Mouse (Mus musculus) hindbrain, embryonic 15.5 days (tissue): ENCODE results near the gene Zbtb48. TPM values are rescaled to one million over a fixed set of nuclear protein-coding genes. Genes with fewer than 3 reads are reported as not detected.
A peak's percentile ranks its signal among the peaks of the same experiment; 100 is the strongest.

Experiments used
- ATAC-seq: fragments of 200-750 bp; cut with Nextera tagmentation; 2 replicates; pipeline ENCODE4 v1.8.0; 2017; ENCODE audit warnings: low read depth, moderate number of reproducible peaks, moderate TSS enrichment; ENCODE audit not compliant: low FRiP score
- H3K27ac ChIP-seq: fragments of 300-500 bp; sonication (generic); replicated peaks from 2 replicates; pipeline ENCODE4 v1.5.1; 2015; ENCODE audit warnings: mild to moderate bottlenecking, inconsistent platforms
- H3K27me3 ChIP-seq: fragments of 300-500 bp; sonication (generic); 2 replicates; pipeline ENCODE4 v1.6.1; 2015; ENCODE audit warnings: control low read depth, inconsistent platforms
- H3K36me3 ChIP-seq: fragments of 300-500 bp; sonication (generic); 2 replicates; pipeline ENCODE4 v1.6.1; 2015; ENCODE audit warnings: control low read depth, inconsistent platforms
- H3K4me1 ChIP-seq: fragments of 300-500 bp; sonication (generic); replicated peaks from 2 replicates; pipeline ENCODE4 v1.6.1; 2015; ENCODE audit warnings: control low read depth, inconsistent platforms
- H3K4me2 ChIP-seq: fragments of 300-500 bp; sonication (generic); 2 replicates; pipeline ENCODE4 v1.6.1; 2015; ENCODE audit warnings: moderate library complexity, mild to moderate bottlenecking, inconsistent platforms
- H3K4me3 ChIP-seq: fragments of 300-500 bp; sonication (generic); 2 replicates; pipeline ENCODE4 v1.5.1; 2015; ENCODE audit warnings: mild to moderate bottlenecking, inconsistent platforms
- H3K9ac ChIP-seq: fragments of 300-500 bp; sonication (generic); 2 replicates; pipeline ENCODE4 v1.6.1; 2015; ENCODE audit warnings: inconsistent platforms
- H3K9me3 ChIP-seq: fragments of 300-500 bp; sonication (generic); 2 replicates; pipeline ENCODE4 v1.6.1; 2016; ENCODE audit warnings: control low read depth, inconsistent platforms
- WGBS: fragments of 180-500 bp; shearing (Covaris S2); methylation state at CpG from one replicate; pipeline ENCODE4 v1.1.7; 2015; 5-methylcytosine and 5-hydroxymethylcytosine counted together
- polyA plus RNA-seq: library from polyadenylated mRNA; unstranded; fragments of >200 nt; fragmentation: Nextera tagmentation; extraction: Ambion mirVana; gene quantifications from 2 replicates; pipeline ENCODE4 v1.2.1, GENCODE M21; 2015

The Zbtb48 gene
- 18.3 and 18.5 TPM in 2 replicates for polyA plus RNA-seq

- peaks cover 3% of the 10 kb centered on the region; the same call in 1 of the 2 replicates for H3K36me3 ChIP-seq
- peak within 1 kb of the TSS; percentile 99 for H3K4me2 ChIP-seq
- 0% methylated on average over 34 of the region's 35 CpGs for WGBS
- peak within 1 kb of the TSS; percentile 70 for H3K27ac ChIP-seq
- peak; percentile 97 for ATAC-seq
- no peaks in the 10 kb centered on the region for H3K9me3 ChIP-seq
- peaks cover 58% of the 10 kb centered on the region for H3K4me1 ChIP-seq
- H3K9ac ChIP-seq, result peak within 1 kb of the TSS; percentile 88
- H3K27me3 ChIP-seq, result no peaks in the 10 kb centered on the region
- peak within 1 kb of the TSS; percentile 84 for H3K4me3 ChIP-seq
These were observed at the start of gene Zbtb48 for GRCm38 (mm10) chr4:152027524-152027923. Gene Zbtb48 (minus strand): TSS chr4:152027671.

GRCm38 (mm10) chr4:152077191-152077590, 49.7 kb upstream of the Zbtb48 start:
- no peaks in the 10 kb centered on the region for H3K27me3 ChIP-seq
- peaks cover 7% of the 10 kb centered on the region for H3K4me1 ChIP-seq
- H3K9ac ChIP-seq, result no peak overlapping the region
- H3K4me2 ChIP-seq, result no peak overlapping the region
- H3K9me3 ChIP-seq, result no peaks in the 10 kb centered on the region
- 88% methylated on average over 9 of the region's 9 CpGs for WGBS
- no peak overlapping the region for H3K4me3 ChIP-seq
- no peak for ATAC-seq
- no peaks in the 10 kb centered on the region for H3K36me3 ChIP-seq
- no peak overlapping the region for H3K27ac ChIP-seq

- ATAC-seq, result no peak
- no peaks in the 10 kb centered on the region for H3K36me3 ChIP-seq
- H3K9ac ChIP-seq, result no peak overlapping the region
- H3K9me3 ChIP-seq, result no peaks in the 10 kb centered on the region
- H3K4me1 ChIP-seq, result peaks cover 11% of the 10 kb centered on the region
- no peak overlapping the region for H3K4me3 ChIP-seq
- no peaks in the 10 kb centered on the region for H3K27me3 ChIP-seq
- H3K27ac ChIP-seq, result no peak overlapping the region
- H3K4me2 ChIP-seq, result no peak overlapping the region
- WGBS, result 87% methylated on average over 9 of the region's 9 CpGs
These were observed 47.1 kb upstream of the Zbtb48 start for GRCm38 (mm10) chr4:152074548-152074947.

- H3K27ac ChIP-seq, result no peak overlapping the region
- H3K4me1 ChIP-seq, result peaks cover 11% of the 10 kb centered on the region
- H3K4me2 ChIP-seq, result no peak overlapping the region
- no peak for ATAC-seq
- 75% methylated on average over 6 of the region's 6 CpGs for WGBS
- no peak overlapping the region for H3K9ac ChIP-seq
- no peak overlapping the region for H3K4me3 ChIP-seq
- H3K27me3 ChIP-seq, result no peaks in the 10 kb centered on the region
- no peaks in the 10 kb centered on the region for H3K36me3 ChIP-seq
- H3K9me3 ChIP-seq, result no peaks in the 10 kb centered on the region
These were observed 46.2 kb upstream of the Zbtb48 start for GRCm38 (mm10) chr4:152073715-152074114.

- H3K9ac ChIP-seq, result no peak overlapping the region
- H3K4me1 ChIP-seq, result peaks cover 11% of the 10 kb centered on the region
- no peaks in the 10 kb centered on the region for H3K36me3 ChIP-seq
- no peaks in the 10 kb centered on the region for H3K9me3 ChIP-seq
- peak overlapping the region; percentile 32 for H3K27ac ChIP-seq
- H3K27me3 ChIP-seq, result no peaks in the 10 kb centered on the region
- no peak overlapping the region for H3K4me3 ChIP-seq
- 0 out of 2 replicates have a peak overlapping the region, but pooled peaks have one; percentile 3 for H3K4me2 ChIP-seq
- 58% methylated on average over 10 of the region's 10 CpGs for WGBS
- ATAC-seq, result 0 out of 2 replicates have a peak, but pooled peaks have one; percentile 24
These were observed 45.2 kb upstream of the Zbtb48 start for GRCm38 (mm10) chr4:152072655-152073054.

- ATAC-seq, result 0 out of 2 replicates have a peak, but pooled peaks have one; percentile 40
These were observed 44.7 kb upstream of the Zbtb48 start, which contains the start of gene Plekhg5 for GRCm38 (mm10) chr4:152072121-152072601. Gene Plekhg5 (plus strand): TSS chr4:152072498.

GRCm38 (mm10) chr4:152070494-152071396, 43.3 kb upstream of the Zbtb48 start:
- Histone ChIP-seq H3K4me1 (peaks cover 11% of the 10 kb centered on the region), H3K27ac (no peak overlapping the region), H3K27me3 (no peaks in the 10 kb centered on the region), H3K4me2 (no peak overlapping the region), H3K4me3 (no peak overlapping the region), H3K9me3 (no peaks in the 10 kb centered on the region), H3K36me3 (no peaks in the 10 kb centered on the region), H3K9ac (no peak overlapping the region)
- 76% methylated on average over 11 of the region's 11 CpGs for WGBS
- ATAC-seq, result no peak

More at GRCm38 (mm10) chr4:152072121-152072601, 44.7 kb upstream of the Zbtb48 start, which contains the start of gene Plekhg5:
- Histone ChIP-seq H3K27me3 (no peaks in the 10 kb centered on the region), H3K9me3 (no peaks in the 10 kb centered on the region), H3K4me3 (no peak within 1 kb of the TSS), H3K27ac (peak within 1 kb of the TSS; percentile 32), H3K4me1 (peaks cover 11% of the 10 kb centered on the region), H3K36me3 (no peaks in the 10 kb centered on the region), H3K9ac (no peak within 1 kb of the TSS), H3K4me2 (0 out of 2 replicates have a peak within 1 kb of the TSS, but pooled peaks have one; percentile 3)
- WGBS, result 43% methylated on average over 10 of the region's 10 CpGs

GRCm38 (mm10) chr4:152069245-152069644, 41.8 kb upstream of the Zbtb48 start:
- H3K27ac ChIP-seq, result no peak overlapping the region
- no peaks in the 10 kb centered on the region for H3K36me3 ChIP-seq
- 88% methylated on average over 3 of the region's 3 CpGs for WGBS
- no peak overlapping the region for H3K4me3 ChIP-seq
- no peaks in the 10 kb centered on the region for H3K9me3 ChIP-seq
- ATAC-seq, result no peak
- no peaks in the 10 kb centered on the region for H3K27me3 ChIP-seq
- no peak overlapping the region for H3K4me2 ChIP-seq
- peaks cover 11% of the 10 kb centered on the region for H3K4me1 ChIP-seq
- H3K9ac ChIP-seq, result no peak overlapping the region

GRCm38 (mm10) chr4:152068166-152068724, 40.8 kb upstream of the Zbtb48 start:
- whole genome bisulfite sequencing, result 70% methylated on average over 6 of the region's 6 CpGs
- H3K27ac ChIP-seq, result no peak overlapping the region
- H3K36me3 ChIP-seq, result no peaks in the 10 kb centered on the region
- ATAC-seq, result no peak
- no peak overlapping the region for H3K9ac ChIP-seq
- H3K9me3 ChIP-seq, result no peaks in the 10 kb centered on the region
- H3K4me2 ChIP-seq, result no peak overlapping the region
- no peak overlapping the region for H3K4me3 ChIP-seq
- no peaks in the 10 kb centered on the region for H3K27me3 ChIP-seq
- peaks cover 11% of the 10 kb centered on the region for H3K4me1 ChIP-seq

GRCm38 (mm10) chr4:152067280-152067679, 39.8 kb upstream of the Zbtb48 start:
- H3K9me3 ChIP-seq, result no peaks in the 10 kb centered on the region
- peak; percentile 61; the same call in 1 of the 2 replicates for ATAC-seq
- H3K27me3 ChIP-seq, result no peaks in the 10 kb centered on the region

GRCm38 (mm10) chr4:152062390-152063110, 35.1 kb upstream of the Zbtb48 start:
- H3K36me3 ChIP-seq, result peaks cover 23% of the 10 kb centered on the region
- no peak overlapping the region for H3K27ac ChIP-seq
- H3K4me3 ChIP-seq, result no peak overlapping the region
- no peaks in the 10 kb centered on the region for H3K9me3 ChIP-seq
- H3K9ac ChIP-seq, result no peak overlapping the region
- no peaks in the 10 kb centered on the region for H3K4me1 ChIP-seq
- peak; percentile 34; the same call in 1 of the 2 replicates for ATAC-seq
- no peak overlapping the region for H3K4me2 ChIP-seq
- no peaks in the 10 kb centered on the region for H3K27me3 ChIP-seq
- 72% methylated on average over 9 of the region's 9 CpGs for WGBS

More at GRCm38 (mm10) chr4:152067280-152067679, 39.8 kb upstream of the Zbtb48 start:
- no peak overlapping the region for H3K4me3 ChIP-seq
- no peaks in the 10 kb centered on the region for H3K36me3 ChIP-seq
- no peak overlapping the region for H3K9ac ChIP-seq
- H3K4me1 ChIP-seq, result peaks cover 5% of the 10 kb centered on the region
- no peak overlapping the region for H3K27ac ChIP-seq
- no peak overlapping the region for H3K4me2 ChIP-seq
